Mouse (Mus musculus) midbrain, embryonic 16.5 days (tissue): Measurements from ENCODE around the gene Mttp. TPM values are rescaled to one million over a fixed set of nuclear protein-coding genes. Genes with fewer than 3 reads are reported as not detected.

Experiments used
- ATAC-seq: fragments of 200-750 bp; cut with Nextera tagmentation; 2 replicates; pipeline ENCODE4 v1.8.0; 2017; ENCODE audit warnings: moderate TSS enrichment
- H3K27ac ChIP-seq: fragments of 300-500 bp; sonication (generic); 2 replicates; pipeline ENCODE4 v1.5.1; 2014; ENCODE audit warnings: mild to moderate bottlenecking, low read length, mixed read lengths
- H3K27me3 ChIP-seq: fragments of 300-500 bp; sonication (generic); 2 replicates; pipeline ENCODE4 v1.6.1; 2014; ENCODE audit warnings: low read depth, low read length, mixed read lengths; ENCODE audit not compliant: control insufficient read depth, insufficient read depth
- H3K36me3 ChIP-seq: fragments of 300-500 bp; sonication (generic); 2 replicates; pipeline ENCODE4 v1.6.1; 2014; ENCODE audit warnings: mild to moderate bottlenecking, low read length, moderate library complexity, mixed read lengths; ENCODE audit not compliant: control insufficient read depth, insufficient read depth
- H3K4me1 ChIP-seq: fragments of 300-500 bp; sonication (generic); 2 replicates; pipeline ENCODE4 v1.6.1; 2014; ENCODE audit warnings: mild to moderate bottlenecking, low read length, mixed read lengths; ENCODE audit not compliant: control insufficient read depth, insufficient read depth
- H3K4me2 ChIP-seq: fragments of 300-500 bp; sonication (generic); 2 replicates; pipeline ENCODE4 v1.6.1; 2014; ENCODE audit warnings: mild to moderate bottlenecking, low read length, mixed read lengths
- H3K4me3 ChIP-seq: fragments of 300-500 bp; sonication (generic); 2 replicates; pipeline ENCODE4 v1.5.1; 2014; ENCODE audit warnings: low read depth, mild to moderate bottlenecking, low read length, moderate library complexity, mixed read lengths
- H3K9ac ChIP-seq: fragments of 300-500 bp; sonication (generic); 2 replicates; pipeline ENCODE4 v1.6.1; 2014; ENCODE audit warnings: low read depth, low read length, mixed read lengths
- H3K9me3 ChIP-seq: fragments of 300-500 bp; sonication (generic); replicated peaks from 2 replicates; pipeline ENCODE4 v1.6.1; 2014; ENCODE audit warnings: mild to moderate bottlenecking, low read length, mixed read lengths; ENCODE audit not compliant: control insufficient read depth, poor library complexity, severe bottlenecking
- WGBS: fragments of 180-500 bp; shearing (Covaris S2); extraction: QIAGEN DNeasy Blood & Tissue Kit; methylation state at CpG from one replicate; pipeline ENCODE4 v1.1.7; 2014; 5-methylcytosine and 5-hydroxymethylcytosine counted together
- polyA plus RNA-seq: library from polyadenylated mRNA; unstranded; fragments of >200 nt; fragmentation: Nextera tagmentation; extraction: Ambion mirVana; gene quantifications from 2 replicates; pipeline ENCODE4 v1.2.1, GENCODE M21; 2015

Mttp gene
- polyA plus RNA-seq, 1 experiment from 2014 or later, result 10.2 TPM

DNA sequence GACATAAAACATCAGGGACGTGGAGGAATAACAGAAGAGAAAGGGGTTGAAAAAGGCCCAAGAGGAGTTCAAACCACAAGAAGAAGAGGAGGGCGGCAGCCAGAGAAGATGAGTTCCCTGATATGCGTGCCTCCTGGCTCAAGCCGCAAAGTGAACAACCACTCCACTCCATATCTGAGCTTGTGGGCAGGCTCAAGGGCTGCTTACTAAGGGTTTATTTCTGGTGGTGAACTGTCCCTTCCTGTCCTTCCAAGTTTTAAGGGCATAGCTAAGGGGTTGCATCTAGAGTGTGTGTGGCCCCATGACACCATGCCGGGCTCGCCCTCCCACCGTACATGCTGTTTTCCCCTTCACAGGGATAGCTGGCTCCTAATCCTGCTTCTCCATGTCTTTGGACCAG lies 84.3 kb downstream of the Mttp start:
- Histone ChIP-seq H3K27me3 (no peaks in the 10 kb centered on the region), H3K4me2 (no peak overlapping the region), H3K36me3 (no peaks in the 10 kb centered on the region), H3K27ac (no peak overlapping the region), H3K4me1 (peaks cover 5% of the 10 kb centered on the region; the same call in 1 of the 2 replicates), H3K4me3 (no peak overlapping the region), H3K9ac (no peak overlapping the region), H3K9me3 (no peaks in the 10 kb centered on the region)
- 90% methylated on average over 7 of the region's 7 CpGs for WGBS
- ATAC-seq, result no peak

DNA sequence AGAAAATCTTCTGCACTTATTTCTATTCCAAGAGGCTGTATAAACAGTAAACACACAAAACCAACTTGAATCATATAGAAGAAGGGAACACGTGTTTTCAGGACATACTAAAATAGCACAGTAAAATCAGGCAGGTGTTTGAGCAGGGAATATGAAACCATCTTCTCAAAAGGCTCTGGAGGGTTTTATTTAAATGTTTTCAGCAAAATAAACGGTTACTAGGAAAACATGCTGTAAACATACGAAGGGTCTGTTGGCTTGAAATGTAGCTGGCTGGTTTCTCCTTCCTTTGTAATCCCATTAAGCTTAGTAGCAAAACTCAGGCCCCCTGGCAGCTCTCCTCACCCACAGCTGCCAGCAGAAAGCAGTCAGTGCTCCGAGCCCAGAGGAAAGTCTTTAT lies 86.5 kb downstream of the Mttp start:
- no peak overlapping the region for H3K9ac ChIP-seq
- H3K27me3 ChIP-seq, result no peaks in the 10 kb centered on the region
- no peak overlapping the region for H3K27ac ChIP-seq
- 0 out of 2 replicates have a peak, but pooled peaks cover 3% of the 10 kb centered on the region for H3K4me1 ChIP-seq
- no peak overlapping the region for H3K4me2 ChIP-seq
- no peaks in the 10 kb centered on the region for H3K36me3 ChIP-seq
- H3K9me3 ChIP-seq, result no peaks in the 10 kb centered on the region
- no peak for ATAC-seq
- no peak overlapping the region for H3K4me3 ChIP-seq
- WGBS, result 46% methylated on average over 4 of the region's 4 CpGs

- Histone ChIP-seq H3K9me3 (no peaks in the 10 kb centered on the region), H3K36me3 (no peaks in the 10 kb centered on the region), H3K4me2 (no peak overlapping the region), H3K27ac (no peak overlapping the region), H3K27me3 (no peaks in the 10 kb centered on the region), H3K4me3 (no peak overlapping the region), H3K4me1 (0 out of 2 replicates have a peak, but pooled peaks cover 3% of the 10 kb centered on the region), H3K9ac (no peak overlapping the region)
- no peak for ATAC-seq
- 58% methylated on average over 7 of the region's 7 CpGs for WGBS
Measured at GRCm38 (mm10) chr3:138056976-138057375, 87.8 kb downstream of the Mttp start.

GRCm38 (mm10) chr3:138053969-138054368 lies 90.8 kb downstream of the Mttp start:
- Histone ChIP-seq H3K4me3 (no peak overlapping the region), H3K36me3 (no peaks in the 10 kb centered on the region), H3K27ac (no peak overlapping the region), H3K9ac (no peak overlapping the region), H3K4me1 (0 out of 2 replicates have a peak, but pooled peaks cover 3% of the 10 kb centered on the region), H3K9me3 (no peaks in the 10 kb centered on the region), H3K4me2 (no peak overlapping the region), H3K27me3 (no peaks in the 10 kb centered on the region)
- 49% methylated on average over 4 of the region's 4 CpGs for WGBS
- ATAC-seq, result no peak

DNA sequence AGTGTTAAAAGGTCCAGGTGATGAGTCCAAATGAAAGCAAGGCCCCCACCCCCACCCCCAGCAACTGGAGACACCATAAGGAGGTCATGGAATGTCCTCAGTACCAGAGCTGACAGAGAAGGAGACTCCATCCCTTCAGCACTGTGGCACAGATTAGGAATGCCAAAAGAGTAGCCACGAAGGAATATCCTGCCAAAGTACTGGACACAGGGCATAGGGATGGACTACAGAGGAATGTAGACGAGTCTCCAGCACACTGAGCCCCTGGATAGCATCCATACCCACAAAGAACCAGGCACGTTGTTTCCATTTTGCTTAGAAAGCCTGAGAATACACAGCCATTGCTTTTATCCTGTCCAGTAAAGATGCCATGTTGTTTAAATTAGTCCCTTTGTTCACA lies 93.3 kb downstream of the Mttp start:
- no peak overlapping the region for H3K4me2 ChIP-seq
- no peak for ATAC-seq
- H3K27ac ChIP-seq, result no peak overlapping the region
- H3K9me3 ChIP-seq, result no peaks in the 10 kb centered on the region
- no peaks in the 10 kb centered on the region for H3K4me1 ChIP-seq
- H3K9ac ChIP-seq, result no peak overlapping the region
- no peak overlapping the region for H3K4me3 ChIP-seq
- H3K27me3 ChIP-seq, result no peaks in the 10 kb centered on the region
- 78% methylated on average over 3 of the region's 3 CpGs for WGBS
- no peaks in the 10 kb centered on the region for H3K36me3 ChIP-seq

DNA sequence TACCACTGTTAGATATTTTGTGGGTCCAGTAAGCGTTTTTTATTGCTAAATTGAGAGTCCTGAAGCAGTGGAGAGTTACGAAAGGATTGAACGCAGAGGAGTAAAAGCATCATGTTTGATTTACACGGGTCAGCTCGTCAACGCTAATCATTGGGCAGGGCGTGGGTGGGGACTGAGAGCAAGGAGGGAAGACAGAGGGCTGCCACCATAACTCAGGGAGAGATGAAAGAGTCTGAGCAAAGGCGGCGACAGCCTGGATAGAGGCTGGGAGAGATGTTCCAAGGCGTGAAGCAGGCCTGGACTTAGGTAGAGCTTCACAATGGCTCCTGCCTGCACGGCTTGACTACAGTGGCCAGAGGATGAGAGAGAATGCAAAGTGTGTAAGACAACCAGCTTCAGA lies 94.0 kb downstream of the Mttp start:
- ATAC-seq, result no peak
- Histone ChIP-seq H3K4me3 (no peak overlapping the region), H3K9ac (no peak overlapping the region), H3K36me3 (no peaks in the 10 kb centered on the region), H3K9me3 (no peaks in the 10 kb centered on the region), H3K4me2 (no peak overlapping the region), H3K27ac (no peak overlapping the region), H3K4me1 (no peaks in the 10 kb centered on the region), H3K27me3 (no peaks in the 10 kb centered on the region)
- 92% methylated on average over 11 of the region's 11 CpGs for WGBS

DNA sequence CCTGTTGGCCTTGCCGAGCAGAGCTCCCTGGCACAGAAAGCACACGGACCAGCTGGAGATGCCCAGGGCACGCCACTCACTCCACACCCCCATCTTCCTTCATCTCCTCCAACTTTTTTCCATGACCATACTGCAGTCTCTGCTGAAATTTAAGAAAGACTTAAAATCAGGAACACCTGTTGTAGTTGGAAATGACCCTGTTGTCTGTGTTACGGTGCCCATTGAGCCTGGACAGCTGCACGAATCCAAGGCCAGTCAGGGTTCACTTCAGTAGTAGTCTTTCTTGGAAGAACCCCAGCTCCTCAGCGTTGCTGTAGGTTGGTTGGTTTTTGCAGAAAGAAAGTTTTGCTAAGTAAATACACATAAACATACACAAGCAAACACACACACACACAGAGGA lies 95.2 kb downstream of the Mttp start:
- Histone ChIP-seq H3K9ac (no peak overlapping the region), H3K4me1 (no peaks in the 10 kb centered on the region), H3K4me2 (no peak overlapping the region), H3K27ac (no peak overlapping the region), H3K4me3 (no peak overlapping the region), H3K36me3 (no peaks in the 10 kb centered on the region), H3K9me3 (no peaks in the 10 kb centered on the region), H3K27me3 (no peaks in the 10 kb centered on the region)
- ATAC-seq, result no peak
- 93% methylated on average over 6 of the region's 6 CpGs for WGBS

GRCm38 (mm10) chr3:138043316-138043715 lies 101.5 kb downstream of the Mttp start:
- no peak overlapping the region for H3K4me2 ChIP-seq
- no peaks in the 10 kb centered on the region for H3K36me3 ChIP-seq
- 73% methylated on average over 7 of the region's 7 CpGs for WGBS
- ATAC-seq, result no peak
- H3K9ac ChIP-seq, result no peak overlapping the region
- H3K27me3 ChIP-seq, result no peaks in the 10 kb centered on the region
- H3K4me1 ChIP-seq, result no peaks in the 10 kb centered on the region
- no peak overlapping the region for H3K27ac ChIP-seq
- no peaks in the 10 kb centered on the region for H3K9me3 ChIP-seq
- H3K4me3 ChIP-seq, result no peak overlapping the region

DNA sequence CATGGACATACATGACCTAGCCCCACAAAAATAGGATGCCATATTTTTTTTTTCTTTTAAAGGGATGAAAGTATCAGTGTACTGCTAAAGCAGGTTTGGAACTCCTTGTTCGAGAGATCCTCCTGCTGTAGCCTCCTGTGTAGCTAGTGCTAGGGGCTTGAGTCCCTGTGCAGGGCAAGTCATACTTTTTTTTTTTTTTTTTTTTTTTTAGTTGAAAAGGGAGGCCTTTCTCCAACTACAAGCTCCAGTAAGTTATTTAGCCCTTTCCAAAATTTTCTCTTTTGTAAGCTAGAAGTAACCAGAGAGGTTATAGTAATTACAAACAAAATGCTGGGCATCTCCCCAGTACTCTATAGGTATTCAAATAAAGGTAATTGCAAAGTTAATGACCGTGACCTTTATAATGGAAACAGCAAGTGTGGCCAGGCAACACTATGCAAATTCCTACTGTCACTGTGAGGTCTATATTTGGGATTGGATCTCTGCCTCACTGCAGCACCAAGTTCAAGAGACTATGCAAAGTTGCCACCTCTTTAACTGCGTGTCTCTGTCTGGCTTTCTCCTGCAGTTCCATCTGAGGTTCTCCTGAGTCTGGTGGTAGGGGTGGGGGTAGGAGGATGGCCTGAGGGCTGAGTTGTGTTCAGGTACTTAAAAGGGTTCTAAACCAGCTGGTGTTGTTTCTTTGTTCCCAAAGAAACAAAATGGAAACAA lies 103.0 kb downstream of the Mttp start:
- Histone ChIP-seq H3K4me2 (no peak overlapping the region), H3K27me3 (no peaks in the 10 kb centered on the region), H3K27ac (no peak overlapping the region), H3K9me3 (no peaks in the 10 kb centered on the region), H3K9ac (no peak overlapping the region), H3K4me3 (no peak overlapping the region), H3K4me1 (no peaks in the 10 kb centered on the region), H3K36me3 (no peaks in the 10 kb centered on the region)
- WGBS, result 53% methylated on average over 3 of the region's 3 CpGs
- ATAC-seq, result peak; percentile 39; the same call in 1 of the 2 replicates
